Mouse (Mus musculus): Measurements from ENCODE around the gene Cpn1. TPM values are rescaled to one million over a fixed set of nuclear protein-coding genes. Genes with fewer than 3 reads are reported as not detected.

The Cpn1 gene
- total and polyA plus RNA-seq, 3 experiments, result 0.27 to 0.33 TPM; not detected in 1

DNA sequence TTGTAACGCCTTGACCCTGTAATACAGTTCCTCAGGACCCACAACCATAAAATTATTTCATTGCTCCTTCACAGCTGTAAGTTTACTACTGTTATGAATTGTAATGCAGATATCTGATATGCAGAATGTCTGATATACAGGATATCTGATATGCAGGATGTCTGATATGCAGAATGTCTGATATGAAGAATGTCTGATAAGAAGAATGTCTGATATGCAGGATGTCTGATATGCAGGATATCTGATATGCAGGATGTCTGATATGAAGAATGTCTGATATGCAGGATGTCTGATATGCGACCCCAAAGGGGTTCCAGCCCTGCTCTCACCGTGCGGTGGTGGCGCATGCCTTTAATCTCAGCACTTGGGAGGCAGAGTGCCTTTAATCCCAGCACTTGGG is 4.4 kb downstream of the Cpn1 start:
- peaks cover 10% of the 10 kb centered on the region in 2 experiments for H3K27me3 ChIP-seq (ENCODE audit: control insufficient read depth in 1 of 2, insufficient read depth in 2 of 2, low read length in 2 of 2)
- H3K4me3 ChIP-seq (ENCODE audit: control insufficient read depth in 1 of 2, insufficient read depth in 1 of 2, low read depth in 2 of 2, low read length in 2 of 2), result no peak overlapping the region
- H3K79me2 ChIP-seq (ENCODE audit: control insufficient read depth, insufficient read depth, low read length, poor library complexity), result no peaks in the 10 kb centered on the region
- H3K9ac ChIP-seq (ENCODE audit: control insufficient read depth, low read depth, low read length, poor library complexity, severe bottlenecking), result no peak overlapping the region
- TF ChIP-seq EP300 (IDR thresholded peaks at IDR 0.05; ENCODE audit: low read depth in 1 of 2, low read length in 2 of 2), result peak; percentile 27 to 54; a peak in 3 of 4 replicates
- TF ChIP-seq TCF12 (IDR thresholded peaks at IDR 0.05; ENCODE audit: low read depth, low read length), result 0 out of 2 replicates have a peak, but pooled peaks have one; percentile 18
- TF ChIP-seq POLR2AphosphoS2 (IDR thresholded peaks at IDR 0.05; ENCODE audit: low read length), result no peak
- no peak for TF ChIP-seq MYB (IDR thresholded peaks at IDR 0.05; ENCODE audit: low read depth, low read length)
- TF ChIP-seq ZC3H11A (IDR thresholded peaks at IDR 0.05; ENCODE audit: low read depth, low read length), result no peak
- TF ChIP-seq GATA1 (IDR thresholded peaks at IDR 0.05; ENCODE audit: low read depth, low read length), result peak; percentile 76
- no peak for TF ChIP-seq TBP (IDR thresholded peaks at IDR 0.05; ENCODE audit: low read depth, low read length)
- TF ChIP-seq BHLHE40 (IDR thresholded peaks at IDR 0.05; ENCODE audit: borderline replicate concordance, low read depth, low read length), result no peak
- TF ChIP-seq SMC3 (IDR thresholded peaks at IDR 0.05; ENCODE audit: low read depth, low read length), result no peak
- TF ChIP-seq HCFC1 (IDR thresholded peaks at IDR 0.05; ENCODE audit: low read depth, low read length), result no peak
- no peak for TF ChIP-seq TAL1 (IDR thresholded peaks at IDR 0.05; ENCODE audit: low read length)
- no peaks in the 10 kb centered on the region for H3K36me3 ChIP-seq (ENCODE audit: control insufficient read depth in 1 of 2, insufficient read depth in 2 of 2, low read length in 2 of 2)
- no peak for DNase-seq (ENCODE audit: low read depth, low spot score)
- no peaks in the 10 kb centered on the region for H3K4me1 ChIP-seq (ENCODE audit: control insufficient read depth in 1 of 2, insufficient read depth in 2 of 2, low read length in 2 of 2)
- no peak overlapping the region for H3K27ac ChIP-seq (ENCODE audit: control insufficient read depth, low read depth, low read length)
- no peaks in the 10 kb centered on the region for H3K9me3 ChIP-seq (replicated peaks; ENCODE audit: insufficient read depth, low read length)

DNA sequence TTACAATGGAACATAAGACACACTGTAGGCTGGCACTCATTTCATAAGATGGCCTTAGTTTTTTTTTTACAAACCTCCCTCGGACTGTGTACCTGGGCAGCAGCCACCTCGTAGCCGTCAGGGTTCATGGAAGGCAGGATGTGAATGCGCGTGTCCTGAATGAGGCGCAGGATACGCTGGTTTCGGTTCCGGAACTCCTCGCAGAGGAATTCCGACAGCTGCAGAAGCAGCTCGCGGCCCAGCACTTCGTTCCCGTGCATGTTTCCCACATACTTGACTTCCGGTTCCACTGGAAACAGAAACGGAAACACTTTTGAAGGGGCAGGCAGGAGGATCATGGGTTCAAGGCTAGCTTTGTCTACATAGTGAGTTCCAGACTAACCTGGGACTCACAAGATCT is 5.6 kb downstream of the Cpn1 start:
- no peaks in the 10 kb centered on the region for H3K36me3 ChIP-seq (ENCODE audit: control insufficient read depth in 1 of 2, insufficient read depth in 2 of 2, low read length in 2 of 2)
- H3K9me3 ChIP-seq (replicated peaks; ENCODE audit: insufficient read depth, low read length), result no peaks in the 10 kb centered on the region
- H3K79me2 ChIP-seq (ENCODE audit: control insufficient read depth, insufficient read depth, low read length, poor library complexity), result no peaks in the 10 kb centered on the region
- TF ChIP-seq EP300 (IDR thresholded peaks at IDR 0.05; ENCODE audit: low read depth in 1 of 2, low read length in 2 of 2), result no peak
- no peak for TF ChIP-seq NELFE (IDR thresholded peaks at IDR 0.05; ENCODE audit: low read depth, low read length)
- no peak for TF ChIP-seq CTCF (IDR thresholded peaks at IDR 0.05 in 2 of 3, conservative IDR thresholded peaks at IDR 0.05 in 1 of 3; ENCODE audit: control insufficient read depth in 1 of 3, insufficient read depth in 1 of 3, low read depth in 2 of 3, low read length in 3 of 3, poor library complexity in 1 of 3, severe bottlenecking in 1 of 3)
- no peak for TF ChIP-seq POLR2A (IDR thresholded peaks at IDR 0.05; ENCODE audit: control insufficient read depth in 1 of 2, insufficient read depth in 1 of 2, low read depth in 1 of 2, low read length in 2 of 2, poor library complexity in 1 of 2)
- TF ChIP-seq POLR2AphosphoS2 (IDR thresholded peaks at IDR 0.05; ENCODE audit: low read length), result no peak
- no peak for TF ChIP-seq MAZ (IDR thresholded peaks at IDR 0.05; ENCODE audit: low read depth, low read length)
- no peak overlapping the region for H3K4me3 ChIP-seq (ENCODE audit: control insufficient read depth in 1 of 2, insufficient read depth in 1 of 2, low read depth in 2 of 2, low read length in 2 of 2)
- H3K4me1 ChIP-seq (ENCODE audit: control insufficient read depth in 1 of 2, insufficient read depth in 2 of 2, low read length in 2 of 2), result no peaks in the 10 kb centered on the region
- peaks cover 7 to 8% of the 10 kb centered on the region in 2 experiments for H3K27me3 ChIP-seq (ENCODE audit: control insufficient read depth in 1 of 2, insufficient read depth in 2 of 2, low read length in 2 of 2)
- DNase-seq (ENCODE audit: low read depth, low spot score), result no peak
- H3K27ac ChIP-seq (ENCODE audit: control insufficient read depth, low read depth, low read length), result no peak overlapping the region
- H3K9ac ChIP-seq (ENCODE audit: control insufficient read depth, low read depth, low read length, poor library complexity, severe bottlenecking), result no peak overlapping the region

DNA sequence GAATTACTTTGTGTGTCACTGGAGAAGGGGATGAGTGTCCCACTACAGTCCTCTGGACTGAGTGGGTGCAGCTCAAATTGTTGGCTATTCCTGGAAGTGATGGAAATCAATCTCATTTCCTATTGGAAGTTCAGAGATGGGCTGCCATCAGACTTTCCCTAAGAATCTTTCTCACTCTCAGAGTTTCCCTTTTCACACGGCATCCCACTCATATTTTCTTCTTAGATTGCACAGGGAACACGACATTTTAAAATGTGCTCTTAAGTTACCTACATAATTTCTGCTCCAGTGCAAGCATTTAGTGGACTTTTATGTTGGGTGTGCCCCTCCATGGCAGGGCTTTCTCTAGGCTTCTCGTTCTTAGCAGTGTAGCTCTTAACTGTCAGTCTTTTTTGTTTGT is 8.6 kb downstream of the Cpn1 start:
- H3K79me2 ChIP-seq (ENCODE audit: control insufficient read depth, insufficient read depth, low read length, poor library complexity), result no peaks in the 10 kb centered on the region
- no peaks in the 10 kb centered on the region for H3K27me3 ChIP-seq (ENCODE audit: control insufficient read depth in 1 of 2, insufficient read depth in 2 of 2, low read length in 2 of 2)
- peaks cover 5 to 11% of the 10 kb centered on the region in 2 experiments; a peak in 3 of 4 replicates for H3K4me1 ChIP-seq (ENCODE audit: control insufficient read depth in 1 of 2, insufficient read depth in 2 of 2, low read length in 2 of 2)
- DNase-seq (ENCODE audit: low read depth, low spot score), result no peak
- no peak for TF ChIP-seq MAZ (IDR thresholded peaks at IDR 0.05; ENCODE audit: low read depth, low read length)
- no peak for TF ChIP-seq USF1 (IDR thresholded peaks at IDR 0.05; ENCODE audit: low read depth, low read length)
- TF ChIP-seq MXI1 (IDR thresholded peaks at IDR 0.05; ENCODE audit: low read depth, low read length), result no peak
- TF ChIP-seq NRF1 (IDR thresholded peaks at IDR 0.05; ENCODE audit: insufficient read depth, low read depth, low read length, poor library complexity, severe bottlenecking), result no peak
- no peak for TF ChIP-seq ETS1 (IDR thresholded peaks at IDR 0.05; ENCODE audit: low read depth, low read length)
- no peak for TF ChIP-seq MAX (IDR thresholded peaks at IDR 0.05; ENCODE audit: low read length)
- no peak for TF ChIP-seq UBTF (IDR thresholded peaks at IDR 0.05; ENCODE audit: borderline replicate concordance, insufficient read depth, low read depth, low read length)
- no peak for TF ChIP-seq NELFE (IDR thresholded peaks at IDR 0.05; ENCODE audit: low read depth, low read length)
- no peak for TF ChIP-seq POLR2AphosphoS5 (IDR thresholded peaks at IDR 0.05; ENCODE audit: borderline replicate concordance, low read depth, low read length)
- TF ChIP-seq BHLHE40 (IDR thresholded peaks at IDR 0.05; ENCODE audit: borderline replicate concordance, low read depth, low read length), result no peak
- TF ChIP-seq MYB (IDR thresholded peaks at IDR 0.05; ENCODE audit: low read depth, low read length), result no peak
- TF ChIP-seq ZKSCAN1 (IDR thresholded peaks at IDR 0.05; ENCODE audit: low read depth, low read length), result no peak
- TF ChIP-seq ELF1 (IDR thresholded peaks at IDR 0.05; ENCODE audit: low read depth, low read length), result no peak
- TF ChIP-seq TBP (IDR thresholded peaks at IDR 0.05; ENCODE audit: low read depth, low read length), result no peak
- no peak overlapping the region for H3K9ac ChIP-seq (ENCODE audit: control insufficient read depth, low read depth, low read length, poor library complexity, severe bottlenecking)
- H3K9me3 ChIP-seq (replicated peaks; ENCODE audit: insufficient read depth, low read length), result no peaks in the 10 kb centered on the region
- no peak overlapping the region for H3K4me3 ChIP-seq (ENCODE audit: control insufficient read depth in 1 of 2, insufficient read depth in 1 of 2, low read depth in 2 of 2, low read length in 2 of 2)
- H3K27ac ChIP-seq (ENCODE audit: control insufficient read depth, low read depth, low read length), result no peak overlapping the region
- H3K36me3 ChIP-seq (ENCODE audit: control insufficient read depth in 1 of 2, insufficient read depth in 2 of 2, low read length in 2 of 2), result peaks cover 0 to 9% of the 10 kb centered on the region in 2 experiments; a peak in 2 of 4 replicates

All from MEL (cell line).